Mouse (Mus musculus) cerebellum, postnatal 25 days (tissue): ENCODE measurements around the gene Dnajc24.
A peak's percentile ranks its signal among the peaks of the same experiment; 100 is the strongest.

Experiments used
- DNase-seq, 2 experiments: peaks; one replicate each; pipeline ENCODE4 v3.0.0; 2021; ENCODE audit warnings: mixed read lengths in 2 of 2

The Dnajc24 gene

GRCm38 (mm10) chr2:106002835-106003739 lies at the start of gene Dnajc24:
Gene Dnajc24 (minus strand): TSS chr2:106003549.
- DNase-seq = peak; percentile 91 to 92

GRCm38 (mm10) chr2:106046686-106047085 lies 43.3 kb upstream of the Dnajc24 start:
- DNase-seq = no peak

- DNase-seq = no peak
Observed at GRCm38 (mm10) chr2:106042495-106042894, 39.1 kb upstream of the Dnajc24 start.

- DNase-seq = no peak
Observed at GRCm38 (mm10) chr2:106041961-106042360, 38.6 kb upstream of the Dnajc24 start.

GRCm38 (mm10) chr2:106038286-106038685 lies 34.9 kb upstream of the Dnajc24 start:
- peak in 1 of 2 experiments; percentile 21 for DNase-seq

- no peak for DNase-seq
Observed at GRCm38 (mm10) chr2:106024895-106025294, 21.5 kb upstream of the Dnajc24 start.

- no peak for DNase-seq
Observed at GRCm38 (mm10) chr2:106008415-106008814, 5.1 kb upstream of the Dnajc24 start.

- DNase-seq = no peak
Observed at GRCm38 (mm10) chr2:105987999-105988398, 15.3 kb downstream of the Dnajc24 start.

GRCm38 (mm10) chr2:105987131-105987530 lies 16.2 kb downstream of the Dnajc24 start:
- DNase-seq = no peak

GRCm38 (mm10) chr2:105985206-105985605 lies 18.1 kb downstream of the Dnajc24 start:
- DNase-seq = no peak

GRCm38 (mm10) chr2:105978065-105978464 lies 25.3 kb downstream of the Dnajc24 start:
- DNase-seq = no peak

GRCm38 (mm10) chr2:105973941-105974340 lies 29.4 kb downstream of the Dnajc24 start:
- DNase-seq = no peak

GRCm38 (mm10) chr2:105963447-105963846 lies 39.9 kb downstream of the Dnajc24 start:
- DNase-seq = no peak

GRCm38 (mm10) chr2:105953862-105954261 lies 49.5 kb downstream of the Dnajc24 start:
- DNase-seq = no peak

- DNase-seq = no peak
Observed at GRCm38 (mm10) chr2:105951350-105951940, 51.9 kb downstream of the Dnajc24 start.

GRCm38 (mm10) chr2:105950131-105950530 lies 53.2 kb downstream of the Dnajc24 start:
- DNase-seq = no peak

- no peak for DNase-seq
Observed at GRCm38 (mm10) chr2:105917623-105918346, 85.6 kb downstream of the Dnajc24 start.
